Comparison of ENCODE assay signal across 21 mouse cellular contexts in the genomic region with DNA sequence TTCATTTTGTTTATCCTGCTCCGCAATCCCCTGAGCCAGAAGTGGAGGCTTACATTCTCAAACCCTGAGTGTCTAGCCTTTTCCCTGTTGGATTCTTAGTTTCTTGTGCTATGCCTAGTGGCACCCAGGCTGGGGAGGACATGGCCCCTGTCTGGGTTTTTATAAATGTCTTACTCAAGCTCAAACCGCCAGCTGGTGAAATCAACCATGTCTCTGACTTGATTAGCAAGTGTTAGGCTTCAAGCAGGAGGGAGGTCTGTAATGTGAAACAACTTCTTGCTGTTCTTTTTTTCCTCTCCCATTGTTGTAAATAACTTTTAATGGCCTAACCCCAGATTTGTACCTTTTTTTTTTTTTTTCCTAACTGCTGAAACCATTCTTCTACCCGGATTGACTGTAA. TPM values are rescaled to one million over a fixed set of nuclear protein-coding genes. Genes with fewer than 3 reads are reported as not detected.
"Had no signal": no experiment of that assay in that cellular context is flagged by ENCODE, and none has a peak within 500 bp of the region (broad histone marks: within the 10 kb centered on the region; RNA-seq: fewer than 3 reads in every experiment).

No protein-coding gene starts in this region.

- H3K27me3 ChIP-seq: limb, embryonic 12.5 days; limb, embryonic 15.5 days; midbrain, embryonic 12.5 days; midbrain, embryonic 15.5 days; neural tube, embryonic 12.5 days; neural tube, embryonic 15.5 days; stomach, embryonic 15.5 days had no signal

- H3K4me1 ChIP-seq: limb, embryonic 12.5 days; midbrain, embryonic 12.5 days; midbrain, embryonic 15.5 days; neural tube, embryonic 12.5 days; neural tube, embryonic 15.5 days; stomach, embryonic 15.5 days had no signal

- H3K4me3 ChIP-seq: limb, embryonic 12.5 days; limb, embryonic 15.5 days; midbrain, embryonic 12.5 days; midbrain, embryonic 15.5 days; neural tube, embryonic 12.5 days; neural tube, embryonic 15.5 days; stomach, embryonic 15.5 days had no signal

- H3K36me3 ChIP-seq: limb, embryonic 12.5 days; limb, embryonic 15.5 days; midbrain, embryonic 12.5 days; midbrain, embryonic 15.5 days; neural tube, embryonic 12.5 days; neural tube, embryonic 15.5 days; stomach, embryonic 15.5 days had no signal

- H3K27ac ChIP-seq: limb, embryonic 12.5 days; limb, embryonic 15.5 days; liver, embryonic 14.5 days; macrophage; midbrain, embryonic 12.5 days; midbrain, embryonic 15.5 days; neural tube, embryonic 12.5 days; neural tube, embryonic 15.5 days; stomach, embryonic 15.5 days had no signal

- H3K4me2 ChIP-seq: limb, embryonic 12.5 days; limb, embryonic 15.5 days; liver, embryonic 11.5 days; lung, embryonic 14.5 days; midbrain, embryonic 12.5 days; midbrain, embryonic 15.5 days; neural tube, embryonic 12.5 days; neural tube, embryonic 15.5 days; stomach, embryonic 15.5 days had no signal

- DNase-seq: kidney, adult 18-20 months; kidney, postnatal 25 days; layer of hippocampus, postnatal 36 days; left cerebral cortex, postnatal 4 days; liver, postnatal 0 days; lung, embryonic 14.5 days; right cerebral cortex, adult 18-20 months; right cerebral cortex, postnatal 25 days; spleen, adult 18-20 months; thymus, postnatal 25 days had no signal

- H3K9ac ChIP-seq: limb, embryonic 12.5 days; limb, embryonic 15.5 days; liver, embryonic 14.5 days; liver, postnatal 0 days; lung, embryonic 14.5 days; midbrain, embryonic 12.5 days; midbrain, embryonic 15.5 days; neural tube, embryonic 12.5 days; neural tube, embryonic 15.5 days; stomach, embryonic 15.5 days had no signal

- ATAC-seq: liver, postnatal 0 days; lung, postnatal 0 days; midbrain, embryonic 15.5 days had no signal

- H3K9me3 ChIP-seq: limb, embryonic 12.5 days; limb, embryonic 15.5 days; midbrain, embryonic 12.5 days; midbrain, embryonic 15.5 days; neural tube, embryonic 12.5 days; neural tube, embryonic 15.5 days; stomach, embryonic 15.5 days had no signal

RNA-seq across cellular contexts. Expression of a gene that starts 20.8 kb away (rescaled TPM):
- polyA plus RNA-seq: macrophage had no signal

RNA-seq across cellular contexts. Expression of a gene that starts 29.9 kb away (rescaled TPM):
- polyA plus RNA-seq: limb, embryonic 12.5 days; limb, embryonic 15.5 days; neural tube, embryonic 12.5 days had no signal
